Mouse (Mus musculus) forebrain, embryonic 12.5 days (tissue): Measurements from ENCODE around the gene Znrf2. TPM values are rescaled to one million over a fixed set of nuclear protein-coding genes. Genes with fewer than 3 reads are reported as not detected.

ENCODE experiments used
- ATAC-seq: fragments of 200-750 bp; cut with Nextera tagmentation; 2 replicates; pipeline ENCODE4 v1.8.0; 2017; ENCODE audit warnings: moderate TSS enrichment; ENCODE audit not compliant: low FRiP score
- H3K27ac ChIP-seq: fragments of 300-500 bp; sonication (generic); 2 replicates; pipeline ENCODE4 v1.5.1; 2016; ENCODE audit warnings: mild to moderate bottlenecking
- H3K27me3 ChIP-seq: fragments of 300-500 bp; sonication (generic); 2 replicates; pipeline ENCODE4 v1.6.1; 2016; ENCODE audit warnings: mild to moderate bottlenecking
- H3K36me3 ChIP-seq: fragments of 300-500 bp; sonication (generic); replicated peaks from 2 replicates; pipeline ENCODE4 v1.6.1; 2016; ENCODE audit warnings: mild to moderate bottlenecking
- H3K4me1 ChIP-seq: fragments of 300-500 bp; sonication (generic); 2 replicates; pipeline ENCODE4 v1.6.1; 2016
- H3K4me2 ChIP-seq: fragments of 300-500 bp; sonication (generic); 2 replicates; pipeline ENCODE4 v1.6.1; 2016; ENCODE audit warnings: mild to moderate bottlenecking, moderate library complexity
- H3K4me3 ChIP-seq: fragments of 300-500 bp; sonication (generic); replicated peaks from 2 replicates; pipeline ENCODE4 v1.5.1; 2016; ENCODE audit warnings: mild to moderate bottlenecking
- H3K9ac ChIP-seq: fragments of 300-500 bp; sonication (generic); 2 replicates; pipeline ENCODE4 v1.6.1; 2016; ENCODE audit warnings: mild to moderate bottlenecking
- H3K9me3 ChIP-seq: fragments of 300-500 bp; sonication (generic); 2 replicates; pipeline ENCODE4 v1.6.1; 2016
- WGBS: fragments of 180-500 bp; shearing (Covaris S2); methylation state at CpG from one replicate; pipeline ENCODE4 v1.1.7; 2016; 5-methylcytosine and 5-hydroxymethylcytosine counted together
- polyA plus RNA-seq: library from polyadenylated mRNA; unstranded; fragments of >200 nt; fragmentation: Nextera tagmentation; extraction: Ambion mirVana; gene quantifications from 2 replicates; pipeline ENCODE4 v1.2.1, GENCODE M21; 2016

The Znrf2 gene
- polyA plus RNA-seq, 1 experiment from 2014 or later: 5.6 TPM

GRCm38 (mm10) chr6:54788493-54788892 lies 28.2 kb upstream of the Znrf2 start:
- Histone ChIP-seq H3K27me3 (no peaks in the 10 kb centered on the region), H3K9me3 (no peaks in the 10 kb centered on the region), H3K9ac (no peak overlapping the region), H3K4me2 (no peak overlapping the region), H3K4me1 (peaks cover 7% of the 10 kb centered on the region), H3K4me3 (no peak overlapping the region), H3K36me3 (no peaks in the 10 kb centered on the region), H3K27ac (no peak overlapping the region)
- ATAC-seq: no peak
- 56% methylated on average over 6 of the region's 6 CpGs for WGBS

GRCm38 (mm10) chr6:54789139-54789538 lies 27.6 kb upstream of the Znrf2 start:
- 88% methylated on average over 4 of the region's 4 CpGs for WGBS
- Histone ChIP-seq H3K4me3 (no peak overlapping the region), H3K9me3 (no peaks in the 10 kb centered on the region), H3K36me3 (no peaks in the 10 kb centered on the region), H3K4me2 (no peak overlapping the region), H3K9ac (no peak overlapping the region), H3K27ac (no peak overlapping the region), H3K4me1 (peaks cover 7% of the 10 kb centered on the region), H3K27me3 (no peaks in the 10 kb centered on the region)
- ATAC-seq: no peak

GRCm38 (mm10) chr6:54790071-54790470 lies 26.6 kb upstream of the Znrf2 start:
- Histone ChIP-seq H3K4me1 (peaks cover 4% of the 10 kb centered on the region), H3K4me2 (no peak overlapping the region), H3K9me3 (no peaks in the 10 kb centered on the region), H3K27me3 (no peaks in the 10 kb centered on the region), H3K27ac (no peak overlapping the region), H3K9ac (no peak overlapping the region), H3K36me3 (no peaks in the 10 kb centered on the region), H3K4me3 (no peak overlapping the region)
- WGBS: 92% methylated on average over 4 of the region's 4 CpGs
- no peak for ATAC-seq

GRCm38 (mm10) chr6:54793853-54794252 lies 22.9 kb upstream of the Znrf2 start:
- Histone ChIP-seq H3K9me3 (0 out of 2 replicates have a peak, but pooled peaks cover 3% of the 10 kb centered on the region), H3K4me1 (no peaks in the 10 kb centered on the region), H3K36me3 (no peaks in the 10 kb centered on the region), H3K4me2 (no peak overlapping the region), H3K4me3 (no peak overlapping the region), H3K9ac (no peak overlapping the region), H3K27ac (no peak overlapping the region), H3K27me3 (no peaks in the 10 kb centered on the region)
- no peak for ATAC-seq
- 92% methylated on average over 3 of the region's 3 CpGs for WGBS

- no peak overlapping the region for H3K27ac ChIP-seq
- WGBS: 63% methylated on average over 2 of the region's 2 CpGs
- no peak for ATAC-seq
- H3K36me3 ChIP-seq: no peaks in the 10 kb centered on the region
- H3K9ac ChIP-seq: no peak overlapping the region
- H3K4me3 ChIP-seq: no peak overlapping the region
- no peaks in the 10 kb centered on the region for H3K27me3 ChIP-seq
- H3K9me3 ChIP-seq: 0 out of 2 replicates have a peak, but pooled peaks cover 4% of the 10 kb centered on the region
- H3K4me1 ChIP-seq: no peaks in the 10 kb centered on the region
- no peak overlapping the region for H3K4me2 ChIP-seq
Observed at GRCm38 (mm10) chr6:54794372-54794771, 22.3 kb upstream of the Znrf2 start.

GRCm38 (mm10) chr6:54794991-54795390 lies 21.7 kb upstream of the Znrf2 start:
- H3K9me3 ChIP-seq: 0 out of 2 replicates have a peak, but pooled peaks cover 4% of the 10 kb centered on the region
- no peaks in the 10 kb centered on the region for H3K4me1 ChIP-seq
- no peak overlapping the region for H3K27ac ChIP-seq
- H3K4me2 ChIP-seq: no peak overlapping the region
- no peaks in the 10 kb centered on the region for H3K27me3 ChIP-seq
- H3K36me3 ChIP-seq: no peaks in the 10 kb centered on the region
- H3K9ac ChIP-seq: no peak overlapping the region
- 93% methylated on average over 5 of the region's 5 CpGs for WGBS
- no peak for ATAC-seq
- H3K4me3 ChIP-seq: no peak overlapping the region

- no peak overlapping the region for H3K4me2 ChIP-seq
- no peak for ATAC-seq
- no peak overlapping the region for H3K4me3 ChIP-seq
- H3K9ac ChIP-seq: no peak overlapping the region
- 0 out of 2 replicates have a peak, but pooled peaks cover 4% of the 10 kb centered on the region for H3K9me3 ChIP-seq
- H3K27me3 ChIP-seq: no peaks in the 10 kb centered on the region
- no peaks in the 10 kb centered on the region for H3K36me3 ChIP-seq
- WGBS: 76% methylated on average over 5 of the region's 5 CpGs
- no peaks in the 10 kb centered on the region for H3K4me1 ChIP-seq
- H3K27ac ChIP-seq: no peak overlapping the region
Observed at GRCm38 (mm10) chr6:54795971-54796370, 20.7 kb upstream of the Znrf2 start.

- no peaks in the 10 kb centered on the region for H3K36me3 ChIP-seq
- H3K9me3 ChIP-seq: 0 out of 2 replicates have a peak, but pooled peaks cover 4% of the 10 kb centered on the region
- H3K4me3 ChIP-seq: no peak overlapping the region
- H3K4me1 ChIP-seq: no peaks in the 10 kb centered on the region
- no peak overlapping the region for H3K9ac ChIP-seq
- no peak overlapping the region for H3K4me2 ChIP-seq
- ATAC-seq: no peak
- whole genome bisulfite sequencing: 68% methylated on average over 8 of the region's 8 CpGs
- no peak overlapping the region for H3K27ac ChIP-seq
- H3K27me3 ChIP-seq: no peaks in the 10 kb centered on the region
Observed at GRCm38 (mm10) chr6:54802348-54802747, 14.4 kb upstream of the Znrf2 start.

GRCm38 (mm10) chr6:54804066-54804864 lies 12.5 kb upstream of the Znrf2 start:
- no peak overlapping the region for H3K4me3 ChIP-seq
- ATAC-seq: no peak
- H3K27me3 ChIP-seq: no peaks in the 10 kb centered on the region
- H3K4me1 ChIP-seq: no peaks in the 10 kb centered on the region
- 71% methylated on average over 18 of the region's 18 CpGs for WGBS
- H3K4me2 ChIP-seq: no peak overlapping the region
- no peak overlapping the region for H3K27ac ChIP-seq
- no peaks in the 10 kb centered on the region for H3K9me3 ChIP-seq
- no peak overlapping the region for H3K9ac ChIP-seq
- H3K36me3 ChIP-seq: no peaks in the 10 kb centered on the region

GRCm38 (mm10) chr6:54805779-54806178 lies 10.9 kb upstream of the Znrf2 start:
- Histone ChIP-seq H3K36me3 (no peaks in the 10 kb centered on the region), H3K4me2 (no peak overlapping the region), H3K27me3 (no peaks in the 10 kb centered on the region), H3K9me3 (no peaks in the 10 kb centered on the region), H3K27ac (no peak overlapping the region), H3K4me1 (no peaks in the 10 kb centered on the region), H3K9ac (no peak overlapping the region), H3K4me3 (no peak overlapping the region)
- ATAC-seq: no peak
- 76% methylated on average over 5 of the region's 5 CpGs for WGBS

GRCm38 (mm10) chr6:54809531-54810313 lies 7.0 kb upstream of the Znrf2 start:
- H3K4me1 ChIP-seq: peaks cover 2% of the 10 kb centered on the region
- no peaks in the 10 kb centered on the region for H3K9me3 ChIP-seq
- H3K4me2 ChIP-seq: no peak overlapping the region
- no peak overlapping the region for H3K9ac ChIP-seq
- H3K4me3 ChIP-seq: no peak overlapping the region
- 75% methylated on average over 7 of the region's 7 CpGs for WGBS
- no peaks in the 10 kb centered on the region for H3K36me3 ChIP-seq
- no peak overlapping the region for H3K27ac ChIP-seq
- no peak for ATAC-seq
- no peaks in the 10 kb centered on the region; the same call in 1 of the 2 replicates for H3K27me3 ChIP-seq

- no peaks in the 10 kb centered on the region; the same call in 1 of the 2 replicates for H3K27me3 ChIP-seq
- no peaks in the 10 kb centered on the region for H3K9me3 ChIP-seq
- H3K27ac ChIP-seq: no peak overlapping the region
- no peak overlapping the region for H3K4me2 ChIP-seq
- H3K4me1 ChIP-seq: peaks cover 2% of the 10 kb centered on the region
- 71% methylated on average over 1 of the region's 1 CpGs for WGBS
- H3K4me3 ChIP-seq: no peak overlapping the region
- ATAC-seq: no peak
- no peaks in the 10 kb centered on the region for H3K36me3 ChIP-seq
- H3K9ac ChIP-seq: no peak overlapping the region
Observed at GRCm38 (mm10) chr6:54810314-54810646, 6.4 kb upstream of the Znrf2 start.
